In genomic region chr5:88663151-88663550, GRCm38 (mm10) we compare ENCODE assay signal across 26 mouse cellular contexts.
"Had no signal": no experiment of that assay in that cellular context is flagged by ENCODE, and none has a peak within 500 bp of the region (broad histone marks: within the 10 kb centered on the region; RNA-seq: fewer than 3 reads in every experiment).

No protein-coding gene starts in this region.

- DNase-seq: gastrocnemius, adult 2 months; gastrocnemius, postnatal 10 days; gastrocnemius, postnatal 25 days; heart, postnatal 10 days; heart, postnatal 4 days; kidney, adult 11 months; kidney, adult 2 months; kidney, adult 9 months; kidney, postnatal 25 days; kidney, postnatal 4 days; liver; liver, embryonic 13.5 days; liver, postnatal 0 days had no signal

- H3K4me2 ChIP-seq: heart, embryonic 12.5 days; hindbrain, embryonic 13.5 days; hindbrain, embryonic 15.5 days; kidney, embryonic 15.5 days; limb, embryonic 12.5 days; liver, embryonic 13.5 days; liver, embryonic 15.5 days had no signal

- H3K4me3 ChIP-seq: gastrocnemius, adult 2 months; heart, embryonic 10.5 days; heart, embryonic 12.5 days; hindbrain, embryonic 13.5 days; hindbrain, embryonic 15.5 days; kidney, embryonic 15.5 days; layer of hippocampus, adult 2 months; left cerebral cortex, adult 2 months; limb, embryonic 10.5 days; limb, embryonic 12.5 days; liver, embryonic 13.5 days; liver, embryonic 15.5 days had no signal

- H3K27me3 ChIP-seq: heart, embryonic 12.5 days; hindbrain, embryonic 13.5 days; hindbrain, embryonic 15.5 days; kidney, embryonic 15.5 days; limb, embryonic 12.5 days; liver, embryonic 13.5 days; liver, embryonic 15.5 days had no signal

- ATAC-seq: hindbrain, postnatal 0 days; intestine, embryonic 16.5 days; liver, postnatal 0 days had no signal

- H3K4me1 ChIP-seq: heart, embryonic 10.5 days; heart, embryonic 12.5 days; hindbrain, embryonic 13.5 days; hindbrain, embryonic 15.5 days; kidney, embryonic 15.5 days; limb, embryonic 10.5 days; limb, embryonic 12.5 days; liver, embryonic 13.5 days; liver, embryonic 15.5 days had no signal

- H3K9me3 ChIP-seq: heart, embryonic 10.5 days; heart, embryonic 12.5 days; hindbrain, embryonic 13.5 days; hindbrain, embryonic 15.5 days; kidney, embryonic 15.5 days; limb, embryonic 10.5 days; limb, embryonic 12.5 days; liver, embryonic 13.5 days; liver, embryonic 15.5 days had no signal

- H3K27ac ChIP-seq: gastrocnemius, adult 2 months; heart, embryonic 10.5 days; hindbrain, embryonic 13.5 days; hindbrain, embryonic 15.5 days; hindbrain, postnatal 0 days; kidney, embryonic 15.5 days; kidney, postnatal 0 days; layer of hippocampus, adult 2 months; left cerebral cortex, adult 2 months; limb, embryonic 10.5 days; limb, embryonic 12.5 days; liver, embryonic 13.5 days; liver, embryonic 15.5 days had no signal

- H3K9ac ChIP-seq: heart, embryonic 12.5 days; hindbrain, embryonic 13.5 days; hindbrain, embryonic 15.5 days; kidney, embryonic 15.5 days; limb, embryonic 12.5 days; liver, embryonic 13.5 days; liver, embryonic 15.5 days; liver, postnatal 0 days had no signal
